Mouse (Mus musculus) spleen, adult 10 weeks (tissue): ENCODE results near the gene Gm10228. TPM values are rescaled to one million over a fixed set of nuclear protein-coding genes. Genes with fewer than 3 reads are reported as not detected.

ENCODE experiments used
- polyA plus RNA-seq: library from polyadenylated mRNA; stranded (reverse); fragments of 350-450 nt; fragmentation: Illumina TruSeq; extraction: RNeasy Lipid Tissue Mini Kit (QIAGEN cat#74804); gene quantifications from one replicate; pipeline ENCODE4 v1.2.3, GENCODE M21; 2015; ENCODE audit warnings: low replicate concordance; ENCODE audit not compliant: insufficient read depth

Gm10228 gene
- polyA plus RNA-seq, result not detected

DNA sequence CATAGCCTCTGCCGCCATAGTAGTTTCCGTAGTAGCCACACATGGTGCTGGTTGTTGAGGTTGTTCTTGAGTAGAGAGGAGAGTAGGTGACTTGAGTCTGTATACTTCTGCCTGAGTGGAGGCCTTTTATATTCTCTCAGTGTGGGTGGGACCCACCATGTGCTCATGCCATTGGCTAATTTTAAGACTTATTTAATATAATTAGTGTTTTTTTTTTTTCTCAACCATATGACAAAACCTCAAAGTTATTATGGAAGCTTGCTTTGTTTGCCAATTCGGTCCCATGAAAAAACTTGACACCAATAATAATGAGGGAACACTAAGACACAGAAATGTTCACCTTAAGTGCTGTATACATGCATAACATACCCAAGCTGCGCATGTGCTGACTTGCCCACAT lies at the start of gene Gm10228:
Gene Gm10228 (minus strand): TSS at position 101 of the 400 bp plus-strand sequence.

GRCm38 (mm10) chr16:89063902-89064301 lies 22.6 kb upstream of the Gm10228 start, which contains the start of gene 1110025L11Rik:
Gene 1110025L11Rik (minus strand): TSS chr16:89064002.

DNA sequence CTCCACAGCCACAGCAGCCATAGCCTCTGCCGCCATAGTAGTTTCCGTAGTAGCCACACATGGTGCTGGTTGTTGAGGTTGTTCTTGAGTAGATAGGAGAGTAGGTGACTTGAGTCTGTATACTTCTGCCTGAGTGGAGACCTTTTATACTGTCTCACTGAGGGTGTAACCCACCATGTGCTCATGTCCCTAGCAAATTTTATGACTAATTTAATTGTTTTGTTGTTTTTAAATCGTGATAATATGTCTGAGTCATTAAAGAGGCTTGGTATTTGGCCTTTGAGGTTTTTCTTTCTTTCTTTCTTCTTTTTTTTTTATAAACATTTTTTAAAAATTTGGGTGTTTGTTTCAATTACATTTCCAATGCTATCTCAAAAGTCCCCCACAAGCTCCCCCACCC lies 6.5 kb upstream of the Gm10228 start, which contains the start of gene Krtap6-5:
Gene Krtap6-5 (minus strand): TSS at position 101 of the 400 bp plus-strand sequence.

GRCm38 (mm10) chr16:89031399-89031798 lies 9.9 kb downstream of the Gm10228 start, which contains the start of gene Krtap6-1:
Gene Krtap6-1 (plus strand): TSS chr16:89031699.

DNA sequence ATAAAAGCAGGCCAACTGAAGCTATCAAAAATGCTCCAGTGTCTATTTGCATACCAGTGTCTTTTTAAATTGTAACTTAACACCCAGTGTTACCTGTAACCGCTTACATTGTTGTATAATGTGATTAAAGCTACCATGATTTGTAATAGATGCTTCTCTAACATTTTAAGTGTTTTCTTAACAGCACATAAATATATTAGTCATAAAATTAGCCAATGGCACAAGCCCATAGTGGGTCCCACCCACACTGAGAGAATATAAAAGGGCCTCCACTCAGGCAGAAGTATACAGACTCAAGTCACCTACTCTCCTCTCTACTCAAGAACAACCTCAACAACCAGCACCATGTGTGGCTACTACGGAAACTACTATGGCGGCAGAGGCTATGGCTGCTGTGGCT lies 26.3 kb downstream of the Gm10228 start, which contains the start of gene Gm10229:
Gene Gm10229 (plus strand): TSS at position 301 of the 400 bp plus-strand sequence.

DNA sequence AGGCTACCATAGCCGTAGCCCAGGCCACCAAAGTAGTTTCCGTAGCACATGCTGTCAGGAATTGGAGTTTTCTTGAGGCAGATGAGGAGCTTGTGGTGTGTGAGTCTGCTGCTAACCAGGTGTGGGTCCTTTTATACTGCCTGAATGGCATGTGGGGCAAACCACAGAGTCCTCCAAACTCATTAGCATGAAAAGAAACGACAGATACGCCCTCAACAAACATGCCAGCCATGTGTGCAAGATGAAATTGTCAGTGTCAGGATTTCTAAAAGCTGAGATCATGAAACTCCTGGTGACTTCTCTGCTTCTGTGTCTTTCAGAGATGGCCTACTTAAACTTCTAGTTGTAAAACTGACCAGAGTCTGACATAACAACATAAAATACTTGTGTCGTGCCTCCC lies 30.6 kb downstream of the Gm10228 start, which contains the start of gene Krtap22-2:
Gene Krtap22-2 (minus strand): TSS at position 101 of the 400 bp plus-strand sequence.

Other genes with a start within 250 kb of the Gm10228 start
- gene Gm20741, start 229.3 kb downstream of the Gm10228 start, polyA plus RNA-seq, result not detected
- not detected for gene Krtap15, start 221.3 kb downstream of the Gm10228 start, polyA plus RNA-seq
- gene Krtap14, start 215.3 kb downstream of the Gm10228 start, polyA plus RNA-seq, result not detected
- gene Krtap19-1, start 172.1 kb downstream of the Gm10228 start, polyA plus RNA-seq, result not detected
- gene Krtap19-2, start 167.2 kb downstream of the Gm10228 start, polyA plus RNA-seq, result not detected
- not detected for gene Krtap19-3, start 163.4 kb downstream of the Gm10228 start, polyA plus RNA-seq
- not detected for gene Krtap19-4, start 156.4 kb downstream of the Gm10228 start, polyA plus RNA-seq
- gene Krtap19-5, start 145.0 kb downstream of the Gm10228 start, polyA plus RNA-seq, result not detected
- not detected for gene Krtap19-9b, start 109.2 kb downstream of the Gm10228 start, polyA plus RNA-seq
- gene Krtap16-3, start 78.6 kb downstream of the Gm10228 start, polyA plus RNA-seq, result not detected
- not detected for gene Krtap22-2, start 30.7 kb downstream of the Gm10228 start, polyA plus RNA-seq
- gene Gm10229, start 26.2 kb downstream of the Gm10228 start, polyA plus RNA-seq, result not detected
- gene Krtap6-1, start 9.8 kb downstream of the Gm10228 start, polyA plus RNA-seq, result not detected
- gene Krtap6-5, start 6.4 kb upstream of the Gm10228 start, polyA plus RNA-seq, result not detected
- gene 1110025L11Rik, start 22.5 kb upstream of the Gm10228 start, polyA plus RNA-seq, result not detected
- gene Krtap6-3, start 42.5 kb upstream of the Gm10228 start, polyA plus RNA-seq, result not detected
- not detected for gene Gm6358, start 99.4 kb upstream of the Gm10228 start, polyA plus RNA-seq
- not detected for gene Gm10061, start 109.6 kb upstream of the Gm10228 start, polyA plus RNA-seq
- not detected for gene Gm9789, start 116.5 kb upstream of the Gm10228 start, polyA plus RNA-seq
- gene Gm7735, start 128.0 kb upstream of the Gm10228 start, polyA plus RNA-seq, result not detected
- gene 1110057P08Rik, start 133.3 kb upstream of the Gm10228 start, polyA plus RNA-seq, result not detected
- gene Krtap20-2, start 164.4 kb upstream of the Gm10228 start, polyA plus RNA-seq, result not detected